Mouse (Mus musculus): ENCODE measurements around the gene Mccc1. TPM values are rescaled to one million over a fixed set of nuclear protein-coding genes. Genes with fewer than 3 reads are reported as not detected.

Gene Mccc1
- polyA plus RNA-seq, 1 experiment from 2014 or later = 37.9 TPM

DNA sequence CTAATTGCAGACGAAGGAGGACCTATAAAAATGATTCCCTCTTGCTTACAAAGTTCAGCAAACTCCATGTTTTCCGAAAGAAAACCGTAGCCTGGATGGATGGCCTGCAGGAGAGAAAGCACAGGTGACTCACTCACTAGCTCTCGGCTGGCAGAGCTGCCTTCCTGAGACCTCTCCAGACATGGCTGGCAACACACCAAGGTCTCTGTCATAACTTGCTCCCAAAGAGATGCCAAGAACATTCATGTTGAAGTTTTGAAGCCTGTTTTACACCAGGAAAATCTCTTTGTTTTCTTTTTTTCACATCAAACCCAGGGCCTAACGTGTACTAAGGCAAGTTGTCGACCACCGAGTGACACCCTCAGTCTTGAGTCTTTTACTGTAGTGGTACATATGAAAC lies 9.8 kb downstream of the Mccc1 start:
- peaks cover 8% of the 10 kb centered on the region; the same call in 1 of the 2 replicates for H3K4me1 ChIP-seq
- no peak overlapping the region for H3K27ac ChIP-seq
- WGBS = 91% methylated on average over 7 of the region's 7 CpGs
- no peak overlapping the region for H3K4me3 ChIP-seq
- DNase-seq (ENCODE audit: extremely low spot score, low spot score) = no peak
- peaks cover 77% of the 10 kb centered on the region for H3K36me3 ChIP-seq (replicated peaks)
- H3K27me3 ChIP-seq (ENCODE audit: poor library complexity, severe bottlenecking) = no peaks in the 10 kb centered on the region
- no peaks in the 10 kb centered on the region for H3K9me3 ChIP-seq

GRCm38 (mm10) chr3:35988031-35988430 lies 12.4 kb downstream of the Mccc1 start:
- no peaks in the 10 kb centered on the region for H3K4me1 ChIP-seq
- no peaks in the 10 kb centered on the region for H3K9me3 ChIP-seq
- H3K27me3 ChIP-seq (ENCODE audit: poor library complexity, severe bottlenecking) = no peaks in the 10 kb centered on the region
- DNase-seq (ENCODE audit: extremely low spot score, low spot score) = no peak
- no peak overlapping the region for H3K27ac ChIP-seq
- WGBS = 90% methylated on average over 6 of the region's 6 CpGs
- H3K4me3 ChIP-seq = no peak overlapping the region
- peaks cover 80% of the 10 kb centered on the region for H3K36me3 ChIP-seq (replicated peaks)

GRCm38 (mm10) chr3:35986266-35986665 lies 14.2 kb downstream of the Mccc1 start:
- peaks cover 87% of the 10 kb centered on the region for H3K36me3 ChIP-seq (replicated peaks)
- 89% methylated on average over 6 of the region's 6 CpGs for WGBS

DNA sequence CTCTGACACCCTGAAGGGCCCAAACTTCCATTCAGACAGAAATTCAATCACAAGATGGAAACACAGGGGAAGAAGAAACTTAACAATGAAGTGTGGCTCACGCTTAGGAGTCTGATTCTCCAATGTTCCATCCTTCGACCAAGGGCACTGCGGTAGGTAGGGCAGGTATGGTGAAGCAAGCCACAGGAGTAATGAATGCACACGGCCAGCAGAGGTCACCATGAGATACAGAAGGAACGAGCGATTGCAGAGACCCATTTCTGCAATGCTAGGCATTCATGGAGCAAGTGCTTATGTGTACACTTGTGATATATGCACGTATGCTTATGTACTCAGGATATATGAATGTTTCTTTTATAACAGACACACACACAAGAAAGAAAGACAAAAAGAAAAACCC lies 26.9 kb downstream of the Mccc1 start:
- Histone ChIP-seq H3K27me3 (ENCODE audit: poor library complexity, severe bottlenecking) (no peaks in the 10 kb centered on the region), H3K4me3 (no peak overlapping the region), H3K27ac (no peak overlapping the region), H3K36me3 (replicated peaks) (peaks cover 77% of the 10 kb centered on the region), H3K4me1 (no peaks in the 10 kb centered on the region), H3K9me3 (no peaks in the 10 kb centered on the region)
- no peak for DNase-seq (ENCODE audit: extremely low spot score, low spot score)
- WGBS = 76% methylated on average over 7 of the region's 7 CpGs

More at GRCm38 (mm10) chr3:35986266-35986665, 14.2 kb downstream of the Mccc1 start:
- no peak for DNase-seq (ENCODE audit: extremely low spot score, low spot score)
- H3K4me3 ChIP-seq = no peak overlapping the region
- H3K27me3 ChIP-seq (ENCODE audit: poor library complexity, severe bottlenecking) = no peaks in the 10 kb centered on the region
- no peaks in the 10 kb centered on the region for H3K4me1 ChIP-seq
- no peaks in the 10 kb centered on the region for H3K9me3 ChIP-seq
- H3K27ac ChIP-seq = no peak overlapping the region

DNA sequence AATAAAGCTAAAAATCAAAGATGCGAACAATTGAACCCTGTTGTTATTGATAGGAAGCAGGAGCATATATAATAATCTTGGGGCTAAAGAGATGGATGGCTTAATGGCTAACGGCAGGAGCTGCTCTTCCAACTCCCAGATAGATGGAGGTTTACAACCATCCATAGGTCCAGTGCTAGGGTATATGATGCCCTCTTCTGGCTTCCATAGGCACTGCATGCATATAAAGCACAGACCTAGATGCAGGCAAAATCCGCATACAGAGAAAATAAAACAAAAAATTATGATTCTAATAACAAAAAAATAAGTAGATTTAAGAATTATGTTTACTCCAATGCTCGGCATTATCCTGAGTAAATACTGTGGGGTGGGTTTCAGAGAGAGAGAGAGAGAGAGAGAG lies 27.5 kb downstream of the Mccc1 start:
- 85% methylated on average over 4 of the region's 4 CpGs for WGBS

GRCm38 (mm10) chr3:35971149-35971548 lies 29.3 kb downstream of the Mccc1 start:
- H3K27ac ChIP-seq = no peak overlapping the region
- no peaks in the 10 kb centered on the region for H3K9me3 ChIP-seq
- H3K4me3 ChIP-seq = no peak overlapping the region
- 93% methylated on average over 12 of the region's 12 CpGs for WGBS
- no peak for DNase-seq (ENCODE audit: extremely low spot score, low spot score)
- H3K27me3 ChIP-seq (ENCODE audit: poor library complexity, severe bottlenecking) = no peaks in the 10 kb centered on the region
- H3K36me3 ChIP-seq (replicated peaks) = peaks cover 70% of the 10 kb centered on the region
- H3K4me1 ChIP-seq = no peaks in the 10 kb centered on the region

More for the DNA sequence above, 27.5 kb downstream of the Mccc1 start:
- peaks cover 73% of the 10 kb centered on the region for H3K36me3 ChIP-seq (replicated peaks)
- H3K4me1 ChIP-seq = no peaks in the 10 kb centered on the region
- H3K27me3 ChIP-seq (ENCODE audit: poor library complexity, severe bottlenecking) = no peaks in the 10 kb centered on the region
- no peaks in the 10 kb centered on the region for H3K9me3 ChIP-seq
- no peak overlapping the region for H3K27ac ChIP-seq
- DNase-seq (ENCODE audit: extremely low spot score, low spot score) = no peak
- no peak overlapping the region for H3K4me3 ChIP-seq

DNA sequence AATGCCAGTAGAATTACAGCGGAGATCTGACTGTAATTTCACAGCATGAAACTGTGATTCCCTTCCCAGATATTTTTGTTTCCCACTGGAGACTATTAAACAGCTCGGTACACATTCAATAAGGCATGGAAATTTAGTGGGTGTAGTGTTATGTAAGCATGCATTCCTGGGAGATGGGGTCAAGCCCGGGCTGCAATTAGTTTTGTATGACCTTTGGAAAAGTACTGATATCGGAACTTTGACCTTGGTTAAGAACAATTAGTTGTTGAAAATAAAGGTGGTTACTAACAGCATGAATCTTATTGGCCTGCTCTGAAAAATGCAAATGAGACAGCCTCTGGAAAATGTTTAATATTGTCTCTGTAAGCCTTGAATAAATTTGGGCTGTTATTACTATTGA lies 30.0 kb downstream of the Mccc1 start:
- Histone ChIP-seq H3K36me3 (replicated peaks) (peaks cover 63% of the 10 kb centered on the region), H3K27ac (no peak overlapping the region), H3K27me3 (ENCODE audit: poor library complexity, severe bottlenecking) (no peaks in the 10 kb centered on the region), H3K4me1 (no peaks in the 10 kb centered on the region), H3K4me3 (no peak overlapping the region), H3K9me3 (no peaks in the 10 kb centered on the region)
- no peak for DNase-seq (ENCODE audit: extremely low spot score, low spot score)
- whole genome bisulfite sequencing = 90% methylated on average over 4 of the region's 4 CpGs

- 95% methylated on average over 8 of the region's 8 CpGs for WGBS
- Histone ChIP-seq H3K9me3 (no peaks in the 10 kb centered on the region), H3K27me3 (ENCODE audit: poor library complexity, severe bottlenecking) (no peaks in the 10 kb centered on the region), H3K36me3 (replicated peaks) (peaks cover 58% of the 10 kb centered on the region), H3K4me1 (no peaks in the 10 kb centered on the region), H3K27ac (no peak overlapping the region), H3K4me3 (no peak overlapping the region)
- DNase-seq (ENCODE audit: extremely low spot score, low spot score) = no peak
Measured at GRCm38 (mm10) chr3:35967366-35967921, 33.0 kb downstream of the Mccc1 start.

DNA sequence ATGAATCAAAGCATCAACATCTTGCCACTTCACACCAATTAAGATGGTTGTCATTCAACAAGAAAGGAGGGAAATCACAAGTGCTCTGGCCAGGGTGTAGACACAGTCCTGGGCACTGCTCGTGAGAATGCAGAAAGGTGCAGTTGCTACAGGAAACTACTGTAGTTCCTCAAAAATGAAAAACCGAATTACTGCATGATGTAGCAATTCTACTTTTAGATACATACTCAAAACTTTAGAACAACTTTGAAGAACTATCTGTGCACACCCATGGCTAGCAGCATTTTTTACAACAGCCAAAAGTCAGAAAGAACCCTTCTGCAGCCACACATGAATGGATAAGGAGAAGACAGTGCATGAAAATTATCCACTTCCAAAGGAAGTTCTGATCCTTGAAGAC lies 34.0 kb downstream of the Mccc1 start:
- Histone ChIP-seq H3K4me3 (no peak overlapping the region), H3K36me3 (replicated peaks) (peaks cover 53% of the 10 kb centered on the region), H3K9me3 (no peaks in the 10 kb centered on the region), H3K27me3 (ENCODE audit: poor library complexity, severe bottlenecking) (no peaks in the 10 kb centered on the region), H3K27ac (no peak overlapping the region), H3K4me1 (no peaks in the 10 kb centered on the region)
- WGBS = 89% methylated on average over 2 of the region's 2 CpGs
- no peak for DNase-seq (ENCODE audit: extremely low spot score, low spot score)

- no peaks in the 10 kb centered on the region for H3K9me3 ChIP-seq
- H3K27me3 ChIP-seq (ENCODE audit: poor library complexity, severe bottlenecking) = no peaks in the 10 kb centered on the region
- DNase-seq (ENCODE audit: extremely low spot score, low spot score) = no peak
- no peak overlapping the region for H3K4me3 ChIP-seq
- no peaks in the 10 kb centered on the region for H3K4me1 ChIP-seq
- peaks cover 54% of the 10 kb centered on the region for H3K36me3 ChIP-seq (replicated peaks)
- no peak overlapping the region for H3K27ac ChIP-seq
- 95% methylated on average over 4 of the region's 4 CpGs for WGBS
Measured at GRCm38 (mm10) chr3:35964928-35965327, 35.5 kb downstream of the Mccc1 start.

GRCm38 (mm10) chr3:35963921-35964320 lies 36.6 kb downstream of the Mccc1 start:
- Histone ChIP-seq H3K4me1 (no peaks in the 10 kb centered on the region), H3K27me3 (ENCODE audit: poor library complexity, severe bottlenecking) (no peaks in the 10 kb centered on the region), H3K27ac (no peak overlapping the region), H3K36me3 (replicated peaks) (peaks cover 56% of the 10 kb centered on the region), H3K4me3 (no peak overlapping the region), H3K9me3 (no peaks in the 10 kb centered on the region)
- no peak for DNase-seq (ENCODE audit: extremely low spot score, low spot score)
- 93% methylated on average over 5 of the region's 5 CpGs for WGBS

GRCm38 (mm10) chr3:35963401-35963800 lies 37.1 kb downstream of the Mccc1 start:
- Histone ChIP-seq H3K36me3 (replicated peaks) (peaks cover 53% of the 10 kb centered on the region), H3K9me3 (no peaks in the 10 kb centered on the region), H3K27me3 (ENCODE audit: poor library complexity, severe bottlenecking) (no peaks in the 10 kb centered on the region), H3K27ac (no peak overlapping the region), H3K4me1 (no peaks in the 10 kb centered on the region), H3K4me3 (no peak overlapping the region)
- 97% methylated on average over 4 of the region's 4 CpGs for WGBS
- no peak for DNase-seq (ENCODE audit: extremely low spot score, low spot score)

DNA sequence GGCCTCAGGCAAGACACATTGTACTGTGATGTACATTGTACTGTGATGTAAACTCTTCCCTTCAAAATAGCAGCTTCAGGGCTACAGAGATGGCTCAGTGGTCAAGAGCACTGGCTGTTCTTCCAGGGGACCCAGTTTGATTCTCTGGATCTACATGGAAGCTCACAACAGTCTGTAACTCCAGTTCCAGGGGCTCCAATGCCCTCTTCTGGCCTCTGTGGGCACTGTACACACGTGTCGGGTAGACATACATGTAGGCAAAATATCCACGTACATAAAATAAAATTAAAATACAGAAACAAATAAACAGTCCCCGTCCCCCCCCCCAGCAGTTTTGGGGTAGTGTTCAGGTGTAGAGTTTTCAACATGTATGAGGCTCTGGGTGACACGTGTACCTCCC lies 37.5 kb downstream of the Mccc1 start:
- H3K27ac ChIP-seq = no peak overlapping the region
- H3K36me3 ChIP-seq (replicated peaks) = peaks cover 57% of the 10 kb centered on the region
- no peaks in the 10 kb centered on the region for H3K9me3 ChIP-seq
- 91% methylated on average over 5 of the region's 5 CpGs for WGBS
- H3K4me1 ChIP-seq = no peaks in the 10 kb centered on the region
- no peak overlapping the region for H3K4me3 ChIP-seq
- H3K27me3 ChIP-seq (ENCODE audit: poor library complexity, severe bottlenecking) = no peaks in the 10 kb centered on the region
- DNase-seq (ENCODE audit: extremely low spot score, low spot score) = no peak

DNA sequence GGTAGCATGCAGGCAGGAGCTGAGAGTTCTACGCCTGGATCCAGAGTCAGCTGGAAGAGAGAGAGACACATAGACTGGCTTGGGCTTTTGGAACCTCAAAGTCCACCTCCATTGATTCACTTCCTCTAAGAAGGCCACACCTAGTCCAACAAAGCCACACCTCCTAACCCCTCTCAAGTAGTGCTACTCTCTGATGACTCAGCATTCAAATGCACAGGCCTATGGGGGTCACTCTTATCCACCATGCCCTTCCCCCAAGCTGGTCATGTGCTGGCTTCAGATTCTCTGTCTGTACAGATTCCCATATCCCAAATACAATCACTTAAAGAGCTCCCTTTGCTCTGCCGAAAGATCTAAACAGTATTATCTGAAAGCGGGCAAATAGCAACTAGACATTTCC lies 43.2 kb downstream of the Mccc1 start:
- 97% methylated on average over 3 of the region's 3 CpGs for WGBS
- peaks cover 33% of the 10 kb centered on the region for H3K36me3 ChIP-seq (replicated peaks)
- H3K9me3 ChIP-seq = no peaks in the 10 kb centered on the region
- H3K4me1 ChIP-seq = no peaks in the 10 kb centered on the region
- H3K27ac ChIP-seq = no peak overlapping the region
- no peak for DNase-seq (ENCODE audit: extremely low spot score, low spot score)
- H3K27me3 ChIP-seq (ENCODE audit: poor library complexity, severe bottlenecking) = no peaks in the 10 kb centered on the region
- no peak overlapping the region for H3K4me3 ChIP-seq
